Mouse (Mus musculus): ENCODE measurements around the gene Usp5.

DNA sequence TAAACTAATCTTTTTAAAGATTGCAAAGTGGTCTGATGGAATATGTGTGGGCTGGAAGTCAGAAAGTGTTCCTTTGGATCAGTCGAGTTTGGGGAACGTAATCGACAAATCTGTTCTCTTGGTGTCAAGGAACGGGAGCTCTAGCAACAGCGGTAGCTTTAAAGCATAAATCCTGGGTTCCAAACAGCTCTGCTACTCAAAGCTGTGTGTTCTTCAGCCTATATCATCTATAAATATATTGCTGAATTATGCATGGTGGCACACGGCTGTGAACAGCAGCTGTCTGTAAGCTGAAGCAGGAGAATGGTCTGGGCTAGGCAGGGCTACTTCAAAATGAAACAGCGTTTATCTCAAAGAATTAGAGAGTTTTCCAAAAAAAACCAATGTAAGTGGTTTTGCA, 48.4 kb downstream of the Usp5 start:
- TF ChIP-seq CTCF (IDR thresholded peaks at IDR 0.05; ENCODE audit: borderline replicate concordance, extremely low read depth, insufficient read depth, insufficient read length) (no peak), POLR2A (IDR thresholded peaks at IDR 0.05; ENCODE audit: borderline replicate concordance, extremely low read depth, insufficient read depth, insufficient read length, poor library complexity, severe bottlenecking) (no peak)

Measured in brain, embryonic 14.5 days (tissue).